Mouse (Mus musculus): ENCODE data around the gene Clip2.
A peak's percentile ranks its signal among the peaks of the same experiment; 100 is the strongest.

The Clip2 gene

GRCm38 (mm10) chr5:134525971-134526711, 26.1 kb downstream of the Clip2 start:
- peak in 1 of 2 experiments; percentile 42 for DNase-seq (ENCODE audit: low spot score in 2 of 2)

DNA sequence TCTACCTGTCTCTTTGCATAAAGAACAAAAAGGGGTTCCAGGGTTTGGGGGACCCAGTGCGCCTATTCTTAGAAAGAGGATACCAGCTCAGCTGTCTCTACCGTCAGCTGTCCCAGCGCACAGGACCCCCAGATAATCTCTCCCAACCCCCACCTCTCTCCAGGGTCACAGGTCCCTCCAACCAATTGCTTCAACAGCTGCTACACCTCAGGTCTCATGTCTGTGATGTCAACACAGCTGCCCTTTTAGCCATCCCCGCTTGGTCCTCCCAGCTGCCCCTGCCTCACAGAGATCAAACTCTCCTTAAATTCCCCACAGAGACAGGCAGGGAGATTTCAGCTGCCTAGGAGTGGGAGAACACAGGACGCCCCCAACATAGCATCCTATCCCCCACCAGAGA, 28.5 kb downstream of the Clip2 start:
- peak in 1 of 2 experiments; percentile 26 for DNase-seq (ENCODE audit: low spot score in 2 of 2)

GRCm38 (mm10) chr5:134522524-134522923, 29.7 kb downstream of the Clip2 start:
- no peak for DNase-seq (ENCODE audit: low spot score in 2 of 2)

DNA sequence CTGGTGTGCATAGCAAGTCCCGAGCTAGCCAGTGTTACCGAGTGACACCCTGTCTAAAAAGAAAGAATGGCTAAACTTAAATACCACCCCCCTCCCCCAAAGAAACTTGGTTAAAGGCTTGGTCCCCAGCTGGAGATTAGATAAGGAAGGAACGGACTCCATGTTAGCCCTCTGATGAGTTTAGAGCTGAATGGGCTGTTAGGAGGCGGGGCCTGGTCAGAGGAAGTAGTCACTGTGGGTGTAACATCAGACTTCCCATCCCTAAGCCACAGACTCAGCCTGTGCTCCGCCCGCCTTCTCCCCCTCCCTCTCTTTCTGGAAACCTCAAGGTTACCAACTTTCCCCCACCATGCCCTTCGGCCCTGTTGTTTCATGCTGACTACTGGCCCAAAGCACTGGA, 30.4 kb downstream of the Clip2 start:
- no peak for DNase-seq (ENCODE audit: low spot score in 2 of 2)

GRCm38 (mm10) chr5:134521131-134521530, 31.1 kb downstream of the Clip2 start:
- no peak for DNase-seq (ENCODE audit: low spot score in 2 of 2)

DNA sequence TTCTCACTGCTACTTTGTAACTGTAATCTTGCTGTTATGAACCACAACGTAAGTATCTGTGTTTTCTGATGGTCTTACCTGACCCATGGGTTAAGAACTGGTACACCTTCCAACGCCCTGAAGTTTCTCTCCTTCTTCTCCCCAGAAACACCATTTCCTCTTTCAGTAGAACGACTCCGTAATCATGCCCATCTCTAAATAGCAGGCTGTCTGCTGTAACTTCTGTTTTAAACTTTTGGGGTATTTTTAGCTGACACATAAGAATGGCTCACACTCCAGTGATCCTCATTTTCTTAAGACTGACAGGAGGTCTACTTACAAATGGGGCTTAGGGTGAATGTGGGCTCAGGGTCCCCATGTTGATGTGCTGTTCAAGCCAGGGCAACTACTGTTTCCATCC, 32.1 kb downstream of the Clip2 start:
- no peak for DNase-seq (ENCODE audit: low spot score in 2 of 2)

- no peak for DNase-seq (ENCODE audit: low spot score in 2 of 2)
Observed at GRCm38 (mm10) chr5:134519471-134519870, 32.8 kb downstream of the Clip2 start.

GRCm38 (mm10) chr5:134512086-134512485, 40.1 kb downstream of the Clip2 start:
- peak; percentile 92 to 94 for DNase-seq (ENCODE audit: low spot score in 2 of 2)

DNA sequence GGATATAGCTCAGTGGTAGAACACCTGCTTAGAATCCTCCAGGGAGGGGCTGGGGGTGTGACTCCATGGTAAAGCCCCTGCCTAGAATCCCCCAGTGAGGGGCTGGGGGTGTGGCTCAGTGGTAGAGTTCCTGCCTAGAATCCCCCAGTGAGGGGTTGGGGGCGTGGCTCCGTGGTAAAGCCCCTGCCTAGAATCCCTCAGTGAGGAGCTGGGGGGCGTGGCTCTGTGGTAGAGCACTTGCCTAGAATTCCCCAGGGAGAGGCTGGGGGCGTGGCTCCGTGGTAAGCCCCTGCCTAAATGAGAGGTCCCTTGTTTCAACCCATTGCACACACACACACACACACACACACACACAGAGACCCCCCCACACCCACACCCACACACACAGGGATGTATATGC, 42.0 kb downstream of the Clip2 start:
- DNase-seq (ENCODE audit: low spot score in 2 of 2) = no peak

DNA sequence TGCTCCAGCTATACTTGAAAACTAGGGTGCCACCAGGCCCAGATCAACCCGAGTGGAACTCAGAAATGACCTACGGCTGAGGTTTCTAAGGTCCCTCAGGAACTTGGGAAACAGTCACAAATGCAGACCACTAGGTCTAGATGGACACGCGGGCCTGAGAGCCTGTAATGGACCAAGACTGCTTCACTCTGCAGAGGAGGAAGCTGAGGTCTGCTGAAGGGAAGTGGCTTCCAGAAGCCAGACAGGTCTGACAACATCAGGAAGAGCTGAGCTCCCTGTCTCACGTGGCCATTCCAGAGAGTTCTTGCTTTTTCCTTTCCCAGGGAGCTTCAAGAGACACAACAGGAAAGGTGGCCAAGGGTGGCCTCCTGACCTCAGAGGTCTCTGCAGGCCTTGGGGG, 43.3 kb downstream of the Clip2 start:
- DNase-seq (ENCODE audit: low spot score in 2 of 2) = no peak

DNA sequence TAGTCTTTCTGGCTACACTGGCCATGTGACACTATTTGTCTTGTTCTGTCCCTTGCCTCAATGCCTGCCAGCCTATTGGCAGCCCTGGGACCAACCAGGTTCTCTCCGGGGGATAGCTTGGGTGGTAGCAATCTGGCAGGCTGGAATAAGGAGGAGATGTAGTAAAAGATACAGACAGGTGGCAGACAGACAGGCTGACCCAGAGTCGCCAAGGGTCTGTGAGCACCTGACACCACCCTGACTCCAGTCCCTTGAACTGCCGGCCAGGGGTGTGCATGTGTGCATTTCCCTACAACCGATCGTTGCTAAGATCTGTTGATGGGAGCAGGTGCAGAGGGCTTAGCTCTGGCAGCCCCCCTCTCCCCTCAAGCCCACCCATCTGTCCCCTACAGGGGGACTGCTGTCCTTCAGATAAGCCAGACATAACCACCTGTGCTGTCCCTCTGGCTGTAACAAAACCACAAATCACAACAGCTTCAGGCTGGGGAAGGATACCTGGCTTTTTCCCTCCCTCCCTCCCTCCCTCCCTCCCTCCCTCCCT, 44.3 kb downstream of the Clip2 start:
- DNase-seq (ENCODE audit: low spot score in 2 of 2) = no peak

DNA sequence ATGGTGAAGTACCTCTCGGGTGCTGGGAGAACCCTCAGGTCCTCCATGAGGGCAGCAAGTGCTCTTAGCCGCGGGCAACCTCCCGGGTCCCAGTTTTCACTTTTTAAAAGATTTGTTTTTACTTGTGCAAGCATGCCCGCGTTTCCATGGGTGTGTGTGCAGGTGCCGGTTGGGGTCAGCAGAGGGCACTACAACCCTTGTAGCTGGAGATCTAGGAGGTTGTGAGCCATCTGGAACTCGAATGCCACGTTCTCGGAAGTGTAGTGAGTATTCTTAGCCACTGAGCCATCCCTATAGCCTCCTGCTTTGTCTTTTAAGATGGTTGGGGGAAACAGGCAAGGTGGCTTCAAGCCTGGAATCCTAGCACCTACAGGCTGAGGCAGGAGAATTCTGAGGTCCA, 44.9 kb downstream of the Clip2 start:
- peak; percentile 73 to 76 for DNase-seq (ENCODE audit: low spot score in 2 of 2)

- peak; percentile 63 to 74 for DNase-seq (ENCODE audit: low spot score in 2 of 2)
Observed at GRCm38 (mm10) chr5:134505810-134506292, 46.4 kb downstream of the Clip2 start.

GRCm38 (mm10) chr5:134502591-134502990, 49.6 kb downstream of the Clip2 start:
- no peak for DNase-seq (ENCODE audit: low spot score in 2 of 2)

- peak in 1 of 2 experiments; percentile 68 for DNase-seq (ENCODE audit: low spot score in 2 of 2)
Observed at GRCm38 (mm10) chr5:134501453-134501852, 50.8 kb downstream of the Clip2 start.

DNA sequence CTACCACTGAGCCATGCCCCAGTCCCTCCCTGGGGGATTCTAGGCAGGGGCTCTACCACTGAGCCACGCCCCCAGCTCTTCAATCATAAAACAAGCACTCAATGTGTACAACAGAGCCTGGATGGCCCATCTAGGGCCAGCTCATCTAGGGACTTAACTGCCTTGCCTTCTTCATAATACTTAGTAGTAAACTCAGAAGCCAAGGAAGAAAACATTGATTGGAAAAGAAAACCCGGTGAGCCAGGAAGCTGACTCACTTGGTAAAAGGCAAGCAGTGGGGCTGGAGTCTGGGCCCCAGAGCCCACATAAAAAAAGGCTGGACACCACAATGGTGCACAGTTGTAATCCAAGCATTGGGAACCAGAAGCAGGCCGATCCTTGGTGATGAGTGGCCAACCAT, 51.6 kb downstream of the Clip2 start:
- no peak for DNase-seq (ENCODE audit: low spot score in 2 of 2)

GRCm38 (mm10) chr5:134500062-134500461, 52.2 kb downstream of the Clip2 start:
- DNase-seq (ENCODE audit: low spot score in 2 of 2) = peak in 1 of 2 experiments; percentile 67

DNA sequence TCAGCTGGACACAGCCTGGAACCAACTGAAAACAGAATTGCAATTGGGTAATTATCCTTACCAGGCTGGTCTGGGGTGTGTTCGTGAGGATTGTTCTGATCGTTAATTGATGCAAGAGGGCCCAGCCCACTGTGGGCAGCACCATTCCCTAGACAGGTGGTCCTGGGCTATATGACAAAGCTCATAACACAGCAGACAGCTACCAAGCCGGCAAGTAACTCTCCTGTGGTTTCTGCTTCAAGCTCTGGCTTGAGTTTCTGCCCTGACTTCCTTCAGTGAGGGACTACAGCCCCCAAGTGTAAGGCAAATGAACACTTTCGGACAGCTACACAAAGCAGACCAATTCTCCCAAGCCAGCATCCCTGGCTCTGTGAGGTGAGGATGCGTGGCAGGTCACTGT, 55.2 kb downstream of the Clip2 start:
- DNase-seq (ENCODE audit: low spot score in 2 of 2) = peak in 1 of 2 experiments; percentile 12

- no peak for DNase-seq (ENCODE audit: low spot score in 2 of 2)
Observed at GRCm38 (mm10) chr5:134495796-134496195, 56.4 kb downstream of the Clip2 start.

DNA sequence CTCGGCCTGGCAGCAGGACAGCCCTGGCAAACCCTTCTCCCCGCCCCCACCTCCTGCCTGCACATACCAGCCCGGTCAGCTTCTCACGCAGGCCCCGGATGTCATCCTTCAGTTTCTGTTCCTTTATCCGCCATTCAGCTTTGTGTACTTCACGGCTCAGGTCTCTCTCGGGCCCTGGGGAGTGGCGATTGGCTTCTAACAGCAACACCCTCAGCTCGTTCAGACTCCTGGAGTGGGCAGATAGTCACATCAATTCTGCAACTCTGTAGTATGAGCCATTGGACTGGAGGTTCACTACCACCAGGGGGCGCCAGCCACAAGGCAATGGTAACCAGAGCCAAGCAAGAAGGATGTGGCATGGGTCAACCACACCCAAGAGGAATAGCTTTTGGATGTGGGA, 58.1 kb downstream of the Clip2 start:
- DNase-seq (ENCODE audit: low spot score in 2 of 2) = peak; percentile 90 to 92

GRCm38 (mm10) chr5:134492956-134493355, 59.3 kb downstream of the Clip2 start:
- DNase-seq (ENCODE audit: low spot score in 2 of 2) = peak in 1 of 2 experiments; percentile 18

DNA sequence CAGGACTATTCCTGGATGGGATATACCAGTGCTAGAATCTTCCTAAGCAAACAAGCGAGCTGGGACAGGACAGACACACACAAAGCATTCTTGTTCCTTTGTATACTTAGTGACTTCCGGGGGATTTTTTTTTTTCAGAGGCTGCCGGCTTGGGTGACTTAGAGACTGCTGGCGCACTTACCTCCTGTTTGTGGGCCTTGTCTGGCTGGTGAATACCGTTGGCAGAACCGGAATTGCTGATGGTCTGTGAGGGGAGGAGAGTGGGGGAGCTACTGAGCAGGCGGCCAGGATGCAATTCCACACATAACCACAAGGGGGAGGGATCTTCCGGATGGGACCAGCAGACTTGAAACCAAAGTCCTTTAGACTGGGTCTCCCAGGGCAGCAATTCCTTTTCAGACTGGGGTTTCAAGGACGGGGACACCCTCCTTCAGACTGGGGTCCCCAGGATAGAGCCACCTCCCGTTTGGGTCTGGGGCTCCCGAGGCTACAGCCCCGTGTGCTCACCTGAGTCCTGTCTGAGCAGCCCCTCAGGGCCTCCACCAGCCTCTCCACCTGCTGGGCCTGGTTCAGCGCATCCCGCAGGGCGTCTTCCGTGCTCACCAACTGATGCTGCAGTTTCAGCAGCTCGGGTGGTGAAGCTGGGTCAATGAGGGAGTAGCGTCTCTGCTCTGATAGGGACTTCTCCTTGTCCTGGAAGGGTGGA, 60.4 kb downstream of the Clip2 start:
- peak; percentile 87 to 90 for DNase-seq (ENCODE audit: low spot score in 2 of 2)

DNA sequence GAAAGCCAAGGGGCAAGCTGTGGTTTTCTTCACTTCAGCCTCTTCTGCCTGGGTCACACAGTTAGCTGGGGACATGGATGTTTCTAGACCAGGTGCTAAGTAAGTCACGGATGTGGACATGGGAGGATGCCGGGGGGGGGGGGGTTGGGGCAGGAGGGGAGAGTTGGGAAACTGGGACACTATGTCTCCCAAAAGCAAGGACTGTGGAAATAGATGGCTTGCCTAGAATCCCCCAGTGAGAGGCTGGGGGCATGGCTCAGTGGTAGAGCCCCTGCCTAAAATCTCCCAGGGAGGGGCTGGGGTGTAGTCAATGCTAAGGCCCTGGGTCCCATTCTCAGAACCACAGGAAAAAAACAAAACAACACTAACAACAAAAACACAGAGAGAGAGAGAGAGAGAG, 61.0 kb downstream of the Clip2 start:
- peak in 1 of 2 experiments; percentile 9 for DNase-seq (ENCODE audit: low spot score in 2 of 2)
